ENCODE assay signal across 8 mouse cellular contexts in genomic region chr12:112151244-112151979, GRCm38 (mm10). TPM values are rescaled to one million over a fixed set of nuclear protein-coding genes. Genes with fewer than 3 reads are reported as not detected.
DNase-seq lines count a peak whose midpoint lies in the region; ATAC-seq lines count a peak whose summit lies in the region.

No protein-coding gene starts in this region.

- H3K27me3 ChIP-seq in hindbrain, embryonic 10.5 days (ENCODE audit: insufficient read depth, poor library complexity, severe bottlenecking), result peaks cover 76% of the 10 kb centered on the region
- peaks cover 28% of the 10 kb centered on the region for H3K27me3 ChIP-seq in hindbrain, embryonic 11.5 days (ENCODE audit: control insufficient read depth, insufficient read depth, low read length)
- no peaks in the 10 kb centered on the region for H3K27me3 ChIP-seq in forebrain, embryonic 16.5 days (replicated peaks; ENCODE audit: control insufficient read depth, insufficient read depth, low read length)
- H3K27me3 ChIP-seq in midbrain, embryonic 14.5 days (ENCODE audit: control insufficient read depth, insufficient read depth, low read length), result peaks cover 10% of the 10 kb centered on the region; the same call in 1 of the 2 replicates

- peak overlapping the region; percentile 80 for H3K27ac ChIP-seq in hindbrain, embryonic 10.5 days
- H3K27ac ChIP-seq in hindbrain, embryonic 11.5 days (ENCODE audit: low read depth, low read length), result no peak overlapping the region
- H3K27ac ChIP-seq in forebrain, embryonic 16.5 days (ENCODE audit: low read length), result no peak overlapping the region
- H3K27ac ChIP-seq in midbrain, embryonic 14.5 days (replicated peaks; ENCODE audit: low read depth, low read length), result no peak overlapping the region

- ATAC-seq in hindbrain, embryonic 11.5 days (ENCODE audit: low FRiP score), result no peak
- no peak for ATAC-seq in forebrain, embryonic 16.5 days
- ATAC-seq in midbrain, embryonic 14.5 days (ENCODE audit: low FRiP score, low TSS enrichment), result no peak

- WGBS in hindbrain, embryonic 10.5 days, result 38% methylated on average over 12 of the region's 12 CpGs
- WGBS in hindbrain, embryonic 11.5 days, result 28% methylated on average over 12 of the region's 12 CpGs
- 51% methylated on average over 12 of the region's 12 CpGs for WGBS in forebrain, embryonic 16.5 days
- WGBS in midbrain, embryonic 14.5 days, result 46% methylated on average over 12 of the region's 12 CpGs

- peaks cover 100% of the 10 kb centered on the region for H3K4me1 ChIP-seq in hindbrain, embryonic 10.5 days (replicated peaks)
- H3K4me1 ChIP-seq in hindbrain, embryonic 11.5 days (replicated peaks; ENCODE audit: control insufficient read depth, insufficient read depth, low read length), result peaks cover 20% of the 10 kb centered on the region
- H3K4me1 ChIP-seq in forebrain, embryonic 16.5 days (replicated peaks; ENCODE audit: control insufficient read depth, insufficient read depth, low read length), result peaks cover 96% of the 10 kb centered on the region
- H3K4me1 ChIP-seq in midbrain, embryonic 14.5 days (ENCODE audit: control insufficient read depth, insufficient read depth, low read length), result peaks cover 67% of the 10 kb centered on the region

- no peak overlapping the region for H3K9ac ChIP-seq in hindbrain, embryonic 11.5 days (ENCODE audit: low read depth, low read length)
- no peak overlapping the region; the same call in 1 of the 2 replicates for H3K9ac ChIP-seq in forebrain, embryonic 16.5 days (replicated peaks; ENCODE audit: low read depth, low read length)
- H3K9ac ChIP-seq in midbrain, embryonic 14.5 days (replicated peaks; ENCODE audit: low read length), result 0 out of 2 replicates have a peak overlapping the region, but pooled peaks have one; percentile 29

- H3K4me2 ChIP-seq in hindbrain, embryonic 11.5 days (replicated peaks; ENCODE audit: low read depth, low read length), result no peak overlapping the region
- peak overlapping the region; percentile 36 for H3K4me2 ChIP-seq in forebrain, embryonic 16.5 days (ENCODE audit: low read length)
- peak overlapping the region; percentile 28 for H3K4me2 ChIP-seq in midbrain, embryonic 14.5 days (ENCODE audit: low read length)

- 0 out of 2 replicates have a peak, but pooled peaks cover 3% of the 10 kb centered on the region for H3K36me3 ChIP-seq in hindbrain, embryonic 10.5 days
- no peaks in the 10 kb centered on the region for H3K36me3 ChIP-seq in hindbrain, embryonic 11.5 days (ENCODE audit: control insufficient read depth, insufficient read depth, low read length)
- no peaks in the 10 kb centered on the region for H3K36me3 ChIP-seq in forebrain, embryonic 16.5 days (ENCODE audit: control insufficient read depth, insufficient read depth)
- H3K36me3 ChIP-seq in midbrain, embryonic 14.5 days (ENCODE audit: control insufficient read depth, insufficient read depth, low read length), result 0 out of 2 replicates have a peak, but pooled peaks cover 3% of the 10 kb centered on the region

- peak overlapping the region; percentile 20; the same call in 1 of the 2 replicates for H3K4me3 ChIP-seq in hindbrain, embryonic 10.5 days
- H3K4me3 ChIP-seq in hindbrain, embryonic 11.5 days (ENCODE audit: low read depth, low read length), result no peak overlapping the region
- peak overlapping the region; percentile 13; the same call in 1 of the 2 replicates for H3K4me3 ChIP-seq in forebrain, embryonic 16.5 days (replicated peaks; ENCODE audit: low read length)
- H3K4me3 ChIP-seq in midbrain, embryonic 14.5 days (replicated peaks; ENCODE audit: low read depth, low read length), result no peak overlapping the region

- peak; percentile 70 for DNase-seq in hindbrain, embryonic 10.5 days (ENCODE audit: low spot score)
- DNase-seq in hindbrain, embryonic 11.5 days (ENCODE audit: low spot score), result no peak
- peak; percentile 87 to 90 for DNase-seq in kidney, postnatal 36 days
- DNase-seq in midbrain, embryonic 14.5 days, result no peak
- DNase-seq in ovary, postnatal 14 days (ENCODE audit: low spot score), result no peak
- DNase-seq in thymus, postnatal 0 days (ENCODE audit: low spot score), result no peak
- no peak for DNase-seq in c-Kit-positive CD71-positive TER-119-positive erythroid progenitor cells, embryonic 14.5 days (ENCODE audit: low spot score)

- H3K9me3 ChIP-seq in hindbrain, embryonic 10.5 days, result no peaks in the 10 kb centered on the region
- H3K9me3 ChIP-seq in hindbrain, embryonic 11.5 days (ENCODE audit: control insufficient read depth, low read length), result no peaks in the 10 kb centered on the region
- H3K9me3 ChIP-seq in forebrain, embryonic 16.5 days (ENCODE audit: control insufficient read depth, low read length), result no peaks in the 10 kb centered on the region
- no peaks in the 10 kb centered on the region for H3K9me3 ChIP-seq in midbrain, embryonic 14.5 days (ENCODE audit: control insufficient read depth, low read length)

RNA-seq across cellular contexts. Expression of gene Kif26a, which starts 5.4 kb away (rescaled TPM):
- polyA plus RNA-seq in hindbrain, embryonic 10.5 days (2016; fragmentation: Nextera tagmentation; extraction: Ambion mirVana), result 2.7 and 3.1 TPM in 2 replicates
- 2.0 and 2.2 TPM in 2 replicates for polyA plus RNA-seq in hindbrain, embryonic 11.5 days (2014; fragmentation: Nextera tagmentation; extraction: Ambion mirVana)
- polyA plus RNA-seq in forebrain, embryonic 16.5 days (2015; fragmentation: Nextera tagmentation; extraction: Ambion mirVana), result 17.3 and 21.2 TPM in 2 replicates
- polyA plus RNA-seq in midbrain, embryonic 14.5 days (2014; fragmentation: Nextera tagmentation; extraction: Ambion mirVana), result 6.2 and 7.2 TPM in 2 replicates
- polyA plus RNA-seq in thymus, postnatal 0 days (2015; fragmentation: Nextera tagmentation; extraction: Ambion mirVana), result 0.87 and 0.92 TPM in 2 replicates

RNA-seq across cellular contexts. Expression of gene Aspg, which starts 44.9 kb away (rescaled TPM):
- polyA plus RNA-seq in hindbrain, embryonic 10.5 days (2016; fragmentation: Nextera tagmentation; extraction: Ambion mirVana), result 1.4 and 2.1 TPM in 2 replicates
- 0.52 and 0.65 TPM in 2 replicates for polyA plus RNA-seq in hindbrain, embryonic 11.5 days (2014; fragmentation: Nextera tagmentation; extraction: Ambion mirVana)
- 0.37 and 0.75 TPM in 2 replicates for polyA plus RNA-seq in forebrain, embryonic 16.5 days (2015; fragmentation: Nextera tagmentation; extraction: Ambion mirVana)
- not detected in 2 replicates for polyA plus RNA-seq in midbrain, embryonic 14.5 days (2014; fragmentation: Nextera tagmentation; extraction: Ambion mirVana)
- 0.82 and 0.85 TPM in 2 replicates for polyA plus RNA-seq in thymus, postnatal 0 days (2015; fragmentation: Nextera tagmentation; extraction: Ambion mirVana)

Comparison
In these comparisons a context has a peak if more than half of its experiments do, and no peak if none do; other contexts are left out.
1. DNase-seq: peak in hindbrain, embryonic 10.5 days (single experiment) and kidney, postnatal 36 days (2 of 2); none in hindbrain, embryonic 11.5 days (single experiment), midbrain, embryonic 14.5 days (single experiment), ovary, postnatal 14 days (single experiment), thymus, postnatal 0 days (single experiment) and c-Kit-positive CD71-positive TER-119-positive erythroid progenitor cells, embryonic 14.5 days (single experiment).
2. H3K4me3 ChIP-seq: peak in hindbrain, embryonic 10.5 days (single experiment) and forebrain, embryonic 16.5 days (single experiment); none in hindbrain, embryonic 11.5 days (single experiment) and midbrain, embryonic 14.5 days (single experiment).